Mouse (Mus musculus): ENCODE results near the gene Akap13.
A peak's percentile ranks its signal among the peaks of the same experiment; 100 is the strongest.

Akap13 gene

GRCm38 (mm10) chr7:75664455-75664854 lies 209.1 kb downstream of the Akap13 start:
- no peak for DNase-seq (ENCODE audit: low read depth, low spot score)

GRCm38 (mm10) chr7:75666982-75667381 lies 211.6 kb downstream of the Akap13 start:
- DNase-seq (ENCODE audit: low read depth, low spot score) = peak; percentile 50

GRCm38 (mm10) chr7:75667531-75667930 lies 212.2 kb downstream of the Akap13 start:
- DNase-seq (ENCODE audit: low read depth, low spot score) = no peak

GRCm38 (mm10) chr7:75668396-75668795 lies 213.1 kb downstream of the Akap13 start:
- no peak for DNase-seq (ENCODE audit: low read depth, low spot score)

- DNase-seq (ENCODE audit: low read depth, low spot score) = peak; percentile 8
Measured at GRCm38 (mm10) chr7:75669416-75669815, 214.1 kb downstream of the Akap13 start.

- DNase-seq (ENCODE audit: low read depth, low spot score) = no peak
Measured at GRCm38 (mm10) chr7:75679631-75680030, 224.3 kb downstream of the Akap13 start.

GRCm38 (mm10) chr7:75682901-75683300 lies 227.6 kb downstream of the Akap13 start:
- peak; percentile 69 for DNase-seq (ENCODE audit: low read depth, low spot score)

GRCm38 (mm10) chr7:75683410-75683809 lies 228.1 kb downstream of the Akap13 start:
- DNase-seq (ENCODE audit: low read depth, low spot score) = peak; percentile 8

GRCm38 (mm10) chr7:75684976-75685375 lies 229.6 kb downstream of the Akap13 start:
- DNase-seq (ENCODE audit: low read depth, low spot score) = no peak

GRCm38 (mm10) chr7:75686046-75686826 lies 230.9 kb downstream of the Akap13 start:
- DNase-seq (ENCODE audit: low read depth, low spot score) = no peak

- no peak for DNase-seq (ENCODE audit: low read depth, low spot score)
Measured at GRCm38 (mm10) chr7:75686827-75687164, 231.5 kb downstream of the Akap13 start.

- DNase-seq (ENCODE audit: low read depth, low spot score) = peak; percentile 14
Measured at GRCm38 (mm10) chr7:75688144-75688543, 232.8 kb downstream of the Akap13 start.

- no peak for DNase-seq (ENCODE audit: low read depth, low spot score)
Measured at GRCm38 (mm10) chr7:75694777-75695176, 239.4 kb downstream of the Akap13 start.

- no peak for DNase-seq (ENCODE audit: low read depth, low spot score)
Measured at GRCm38 (mm10) chr7:75699836-75700235, 244.5 kb downstream of the Akap13 start.

- DNase-seq (ENCODE audit: low read depth, low spot score) = no peak
Measured at GRCm38 (mm10) chr7:75700771-75701345, 245.5 kb downstream of the Akap13 start.

- no peak for DNase-seq (ENCODE audit: low read depth, low spot score)
Measured at GRCm38 (mm10) chr7:75701761-75702160, 246.4 kb downstream of the Akap13 start.

GRCm38 (mm10) chr7:75702368-75702767 lies 247.0 kb downstream of the Akap13 start:
- no peak for DNase-seq (ENCODE audit: low read depth, low spot score)

GRCm38 (mm10) chr7:75702966-75703645 lies 247.8 kb downstream of the Akap13 start:
- peak; percentile 41 for DNase-seq (ENCODE audit: low read depth, low spot score)

- DNase-seq (ENCODE audit: low read depth, low spot score) = no peak
Measured at GRCm38 (mm10) chr7:75704862-75705261, 249.5 kb downstream of the Akap13 start.

- DNase-seq (ENCODE audit: low read depth, low spot score) = no peak
Measured at GRCm38 (mm10) chr7:75709936-75710335, 254.6 kb downstream of the Akap13 start.

- DNase-seq (ENCODE audit: low read depth, low spot score) = no peak
Measured at GRCm38 (mm10) chr7:75710920-75711319, 255.6 kb downstream of the Akap13 start.

- DNase-seq (ENCODE audit: low read depth, low spot score) = peak; percentile 13
Measured at GRCm38 (mm10) chr7:75711436-75711835, 256.1 kb downstream of the Akap13 start.

- DNase-seq (ENCODE audit: low read depth, low spot score) = no peak
Measured at GRCm38 (mm10) chr7:75712808-75713207, 257.5 kb downstream of the Akap13 start.
